Mouse (Mus musculus) liver, postnatal 0 days (tissue): ENCODE results near the gene Kbtbd6. TPM values are rescaled to one million over a fixed set of nuclear protein-coding genes. Genes with fewer than 3 reads are reported as not detected.

Experiments
- ATAC-seq: fragments of 200-750 bp; cut with Nextera tagmentation; 2 replicates; pipeline ENCODE4 v1.8.0; 2017; ENCODE audit warnings: mild to moderate bottlenecking, moderate library complexity
- DNase-seq: peaks from one replicate; pipeline ENCODE4 v3.0.0-alpha.2; 2016
- H3K27ac ChIP-seq: fragments of 300-500 bp; sonication (generic); 2 replicates; pipeline ENCODE4 v1.5.1; 2014; ENCODE audit warnings: antibody characterized with exemption, moderate library complexity, mild to moderate bottlenecking, low read depth
- H3K27me3 ChIP-seq: fragments of 300-500 bp; sonication (generic); 2 replicates; pipeline ENCODE4 v1.6.1; 2014; ENCODE audit warnings: low read length, control low read depth, mixed read lengths; ENCODE audit not compliant: insufficient read depth
- H3K36me3 ChIP-seq: fragments of 300-500 bp; sonication (generic); replicated peaks from 2 replicates; pipeline ENCODE4 v1.6.1; 2014; ENCODE audit warnings: mild to moderate bottlenecking, control low read depth, low read length, moderate library complexity, mixed read lengths; ENCODE audit not compliant: insufficient read depth
- H3K4me1 ChIP-seq: fragments of 300-500 bp; sonication (generic); 2 replicates; pipeline ENCODE4 v1.6.1; 2014; ENCODE audit warnings: antibody characterized with exemption, mild to moderate bottlenecking, control low read depth; ENCODE audit not compliant: insufficient read depth
- H3K4me2 ChIP-seq: fragments of 300-500 bp; sonication (generic); 2 replicates; pipeline ENCODE4 v1.6.1; 2014; ENCODE audit warnings: low read depth, mild to moderate bottlenecking, low read length, moderate library complexity, mixed read lengths
- H3K4me3 ChIP-seq: fragments of 300-500 bp; sonication (generic); 2 replicates; pipeline ENCODE4 v1.5.1; 2014; ENCODE audit warnings: low read depth, low read length
- H3K9ac ChIP-seq: fragments of 300-500 bp; sonication (generic); replicated peaks from 2 replicates; pipeline ENCODE4 v1.6.1; 2014; ENCODE audit warnings: mild to moderate bottlenecking, moderate library complexity
- H3K9me3 ChIP-seq: fragments of 300-500 bp; sonication (generic); 2 replicates; pipeline ENCODE4 v1.6.1; 2016; ENCODE audit warnings: mild to moderate bottlenecking, control low read depth, low read length, mixed read lengths
- CTCF ChIP-seq: sonication (generic); IDR thresholded peaks from 2 replicates; pipeline ENCODE4 v1.5.1; 2016; ENCODE audit warnings: antibody characterized with exemption, low read depth
- EP300 ChIP-seq: IDR thresholded peaks from 2 replicates; pipeline ENCODE4 v1.6.1; 2016; ENCODE audit warnings: antibody characterized with exemption, low read depth, mild to moderate bottlenecking
- WGBS: fragments of 180-500 bp; shearing (Covaris S2); extraction: QIAGEN DNeasy Blood & Tissue Kit; methylation state at CpG from one replicate; pipeline ENCODE4 v1.1.7; 2014; ENCODE audit not compliant: insufficient replicate concordance; 5-methylcytosine and 5-hydroxymethylcytosine counted together
- polyA plus RNA-seq: library from polyadenylated mRNA; unstranded; fragments of >200 nt; fragmentation: Nextera tagmentation; extraction: Ambion mirVana; gene quantifications from 2 replicates; pipeline ENCODE4 v1.2.1, GENCODE M21; 2015

Kbtbd6 gene
- polyA plus RNA-seq, 1 experiment from 2014 or later: 2.4 TPM

DNA sequence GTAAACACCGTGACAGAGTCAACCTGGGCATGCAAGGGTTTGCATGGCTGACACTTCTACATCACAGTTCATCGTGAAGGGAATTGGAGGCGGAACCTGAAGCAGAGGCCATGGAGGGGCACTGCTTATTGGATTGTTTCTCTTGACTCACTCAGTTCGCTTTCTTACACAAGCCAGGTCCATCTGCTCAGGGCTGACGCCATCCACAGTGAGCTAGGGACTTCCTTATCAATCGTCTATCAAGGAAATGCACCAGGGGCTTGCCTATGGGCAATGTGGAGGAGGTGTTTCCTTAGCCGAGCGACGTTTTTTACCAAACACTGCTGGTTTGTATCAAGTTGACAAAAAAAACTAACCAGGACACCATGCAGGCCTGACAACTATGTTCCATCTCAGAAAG lies 47.7 kb downstream of the Kbtbd6 start:
- Histone ChIP-seq H3K36me3 (peaks cover 8% of the 10 kb centered on the region; the same call in 1 of the 2 replicates), H3K4me2 (no peak overlapping the region; the same call in 1 of the 2 replicates), H3K27me3 (no peaks in the 10 kb centered on the region), H3K27ac (no peak overlapping the region), H3K9me3 (no peaks in the 10 kb centered on the region), H3K9ac (no peak overlapping the region), H3K4me1 (peaks cover 15% of the 10 kb centered on the region), H3K4me3 (no peak overlapping the region)
- no peak for DNase-seq
- 46% methylated on average over 9 of the region's 9 CpGs for WGBS
- TF ChIP-seq CTCF (no peak), EP300 (no peak)
- no peak for ATAC-seq

DNA sequence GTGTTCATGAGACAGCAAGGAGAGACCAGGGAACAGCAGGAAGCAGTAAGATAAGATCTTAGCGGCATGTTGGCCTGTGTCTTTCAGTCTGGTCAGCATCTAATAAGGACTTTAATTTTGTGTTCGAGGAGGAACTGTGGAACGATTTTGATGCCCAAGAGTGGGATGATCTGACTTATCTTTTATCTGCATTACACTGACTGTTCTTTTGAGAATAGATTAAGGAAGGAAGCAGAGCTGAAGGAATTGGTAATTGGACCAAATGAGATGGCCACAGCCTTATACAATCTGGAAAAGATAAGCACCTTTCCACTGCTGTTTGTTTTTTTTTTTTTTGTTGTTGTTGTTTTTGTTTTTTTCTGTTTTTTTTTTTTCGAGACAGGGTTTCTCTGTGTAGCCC lies 49.1 kb downstream of the Kbtbd6 start:
- H3K27ac ChIP-seq: no peak overlapping the region
- peak; percentile 34; the same call in 1 of the 2 replicates for TF ChIP-seq EP300
- TF ChIP-seq CTCF: no peak
- peaks cover 4% of the 10 kb centered on the region; the same call in 1 of the 2 replicates for H3K36me3 ChIP-seq
- no peak overlapping the region for H3K4me2 ChIP-seq
- 40% methylated on average over 4 of the region's 4 CpGs for WGBS
- H3K4me3 ChIP-seq: no peak overlapping the region
- H3K9ac ChIP-seq: no peak overlapping the region
- ATAC-seq (no peak), DNase-seq (no peak)
- H3K9me3 ChIP-seq: no peaks in the 10 kb centered on the region
- no peaks in the 10 kb centered on the region for H3K27me3 ChIP-seq
- H3K4me1 ChIP-seq: peaks cover 15% of the 10 kb centered on the region

DNA sequence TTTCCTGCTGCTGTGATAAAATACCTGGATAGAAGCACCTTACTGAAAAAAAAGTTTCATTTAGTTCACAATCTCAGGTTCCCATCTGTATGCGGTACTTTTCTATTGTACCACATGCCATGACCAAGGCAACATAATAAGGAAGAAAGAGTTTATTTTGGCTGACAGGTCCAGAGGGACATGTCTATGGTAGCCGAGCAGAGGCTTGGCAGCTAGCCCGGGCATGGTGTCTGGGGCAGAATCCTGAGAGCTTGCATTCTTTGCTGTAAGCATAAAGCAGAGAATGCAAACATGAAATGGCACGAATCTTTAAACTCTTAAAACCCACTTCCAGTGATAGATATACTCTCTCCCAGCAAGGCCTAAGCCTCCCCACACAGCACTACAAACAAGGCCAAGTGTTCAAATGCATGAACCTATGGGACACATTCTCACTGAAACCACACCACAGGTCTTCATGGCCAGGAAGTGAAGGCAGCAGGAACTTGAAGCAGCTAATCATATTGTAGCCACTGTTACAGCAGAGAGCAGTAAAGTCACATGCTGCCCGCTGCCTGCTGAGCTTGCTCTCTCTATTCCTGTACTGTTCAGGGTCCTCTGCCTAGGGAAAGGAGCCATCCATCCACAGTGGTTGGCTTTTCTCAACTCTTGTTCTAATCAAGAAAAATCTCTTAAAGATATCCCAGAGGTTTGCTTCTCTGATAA lies 51.9 kb downstream of the Kbtbd6 start:
- Histone ChIP-seq H3K27me3 (no peaks in the 10 kb centered on the region), H3K9me3 (no peaks in the 10 kb centered on the region), H3K36me3 (peaks cover 3% of the 10 kb centered on the region; the same call in 1 of the 2 replicates), H3K4me1 (peaks cover 25% of the 10 kb centered on the region), H3K4me2 (no peak overlapping the region), H3K4me3 (no peak overlapping the region), H3K9ac (no peak overlapping the region), H3K27ac (peak overlapping the region; percentile 30; the same call in 1 of the 2 replicates)
- ATAC-seq (no peak), DNase-seq (no peak)
- no peak for TF ChIP-seq CTCF
- no peak for TF ChIP-seq EP300
- 57% methylated on average over 5 of the region's 5 CpGs for WGBS

Other genes starting within 250 kb of the Kbtbd6 start
- gene Zfp957, start 204.5 kb upstream of the Kbtbd6 start, polyA plus RNA-seq: not detected in 2 replicates
- gene Rgcc, start 150.2 kb upstream of the Kbtbd6 start, polyA plus RNA-seq: 98.4 and 102 TPM in 2 replicates
- 17.5 and 17.6 TPM in 2 replicates for gene Naa16, start 61.1 kb upstream of the Kbtbd6 start, polyA plus RNA-seq
- gene Mtrf1, start 54.1 kb upstream of the Kbtbd6 start, polyA plus RNA-seq: 5.4 and 5.6 TPM in 2 replicates
- gene Kbtbd7, start 25.3 kb upstream of the Kbtbd6 start, polyA plus RNA-seq: 2.6 and 3.0 TPM in 2 replicates
- 9.0 and 11.0 TPM in 2 replicates for gene Elf1, start 29.4 kb downstream of the Kbtbd6 start, polyA plus RNA-seq
- 15.1 and 16.2 TPM in 2 replicates for gene Wbp4, start 29.7 kb downstream of the Kbtbd6 start, polyA plus RNA-seq
- gene Sugt1, start 135.9 kb downstream of the Kbtbd6 start, polyA plus RNA-seq: 33.2 and 33.5 TPM in 2 replicates
- gene Cnmd, start 210.3 kb downstream of the Kbtbd6 start, polyA plus RNA-seq: 0.12 and 0.23 TPM in 2 replicates